Mouse (Mus musculus): Measurements from ENCODE around the gene Ublcp1. TPM values are rescaled to one million over a fixed set of nuclear protein-coding genes. Genes with fewer than 3 reads are reported as not detected.
A peak's percentile ranks its signal among the peaks of the same experiment; 100 is the strongest.

Gene Ublcp1
- polyA plus RNA-seq, 1 experiment from 2014 or later: 74.5 TPM

- H3K4me3 ChIP-seq (ENCODE audit: low read depth, low read length): no peak overlapping the region
- H3K9me3 ChIP-seq (replicated peaks; ENCODE audit: control insufficient read depth, low read length): no peaks in the 10 kb centered on the region
- no peaks in the 10 kb centered on the region for H3K27me3 ChIP-seq (replicated peaks; ENCODE audit: control insufficient read depth, insufficient read depth, low read length)
- WGBS: 59% methylated on average over 1 of the region's 1 CpGs
- no peak overlapping the region for H3K4me2 ChIP-seq (ENCODE audit: low read length)
- DNase-seq (ENCODE audit: low spot score) (no peak), ATAC-seq (no peak)
- H3K27ac ChIP-seq (ENCODE audit: low read depth, low read length): no peak overlapping the region
- H3K36me3 ChIP-seq (ENCODE audit: control insufficient read depth, insufficient read depth, low read length): no peaks in the 10 kb centered on the region
- no peak overlapping the region for H3K9ac ChIP-seq (ENCODE audit: low read length)
- no peaks in the 10 kb centered on the region for H3K4me1 ChIP-seq (ENCODE audit: control insufficient read depth, insufficient read depth, low read length)
Observed at GRCm38 (mm10) chr11:44417403-44417802, 52.9 kb downstream of the Ublcp1 start.

GRCm38 (mm10) chr11:44414605-44415004, 55.7 kb downstream of the Ublcp1 start:
- Histone ChIP-seq H3K9ac (ENCODE audit: low read length) (no peak overlapping the region), H3K36me3 (ENCODE audit: control insufficient read depth, insufficient read depth, low read length) (no peaks in the 10 kb centered on the region), H3K9me3 (replicated peaks; ENCODE audit: control insufficient read depth, low read length) (no peaks in the 10 kb centered on the region), H3K4me3 (ENCODE audit: low read depth, low read length) (no peak overlapping the region), H3K27me3 (replicated peaks; ENCODE audit: control insufficient read depth, insufficient read depth, low read length) (no peaks in the 10 kb centered on the region), H3K4me2 (ENCODE audit: low read length) (no peak overlapping the region), H3K4me1 (ENCODE audit: control insufficient read depth, insufficient read depth, low read length) (no peaks in the 10 kb centered on the region), H3K27ac (ENCODE audit: low read depth, low read length) (no peak overlapping the region)
- WGBS: 86% methylated on average over 3 of the region's 3 CpGs
- no peak for ATAC-seq
- no peak for DNase-seq (ENCODE audit: low spot score)

- DNase-seq (ENCODE audit: low spot score) (no peak), ATAC-seq (no peak)
- H3K36me3 ChIP-seq (ENCODE audit: control insufficient read depth, insufficient read depth, low read length): no peaks in the 10 kb centered on the region
- no peak overlapping the region for H3K4me2 ChIP-seq (ENCODE audit: low read length)
- H3K9ac ChIP-seq (ENCODE audit: low read length): no peak overlapping the region
- WGBS: 80% methylated on average over 3 of the region's 3 CpGs
- H3K27me3 ChIP-seq (replicated peaks; ENCODE audit: control insufficient read depth, insufficient read depth, low read length): no peaks in the 10 kb centered on the region
- H3K9me3 ChIP-seq (replicated peaks; ENCODE audit: control insufficient read depth, low read length): no peaks in the 10 kb centered on the region
- no peak overlapping the region for H3K4me3 ChIP-seq (ENCODE audit: low read depth, low read length)
- no peak overlapping the region for H3K27ac ChIP-seq (ENCODE audit: low read depth, low read length)
- no peaks in the 10 kb centered on the region for H3K4me1 ChIP-seq (ENCODE audit: control insufficient read depth, insufficient read depth, low read length)
Observed at GRCm38 (mm10) chr11:44413371-44413770, 56.9 kb downstream of the Ublcp1 start.

DNA sequence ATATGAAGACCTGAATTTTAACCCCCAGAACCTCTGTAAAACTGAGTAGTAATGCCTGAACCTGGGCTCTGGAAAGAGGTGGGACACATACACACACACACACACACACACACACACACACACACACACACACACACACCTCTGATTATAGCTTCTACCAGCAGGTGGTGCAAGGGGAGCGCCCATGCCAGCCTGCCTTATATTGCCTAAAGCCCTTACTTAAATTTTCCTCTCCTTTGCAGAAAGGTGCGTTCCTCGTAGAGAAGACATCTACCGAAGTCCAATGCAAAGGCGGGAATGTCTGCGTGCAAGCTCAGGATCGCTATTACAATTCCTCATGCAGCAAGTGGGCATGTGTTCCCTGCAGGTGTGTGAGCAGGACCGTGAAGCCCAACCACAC, 58.0 kb downstream of the Ublcp1 start:
- no peak overlapping the region for H3K4me3 ChIP-seq (ENCODE audit: low read depth, low read length)
- H3K27me3 ChIP-seq (replicated peaks; ENCODE audit: control insufficient read depth, insufficient read depth, low read length): no peaks in the 10 kb centered on the region
- H3K36me3 ChIP-seq (ENCODE audit: control insufficient read depth, insufficient read depth, low read length): no peaks in the 10 kb centered on the region
- no peak for DNase-seq (ENCODE audit: low spot score)
- no peaks in the 10 kb centered on the region for H3K9me3 ChIP-seq (replicated peaks; ENCODE audit: control insufficient read depth, low read length)
- no peak overlapping the region for H3K27ac ChIP-seq (ENCODE audit: low read depth, low read length)
- H3K4me1 ChIP-seq (ENCODE audit: control insufficient read depth, insufficient read depth, low read length): no peaks in the 10 kb centered on the region
- no peak overlapping the region for H3K4me2 ChIP-seq (ENCODE audit: low read length)
- no peak overlapping the region for H3K9ac ChIP-seq (ENCODE audit: low read length)
- WGBS: 89% methylated on average over 8 of the region's 8 CpGs
- ATAC-seq: no peak

DNA sequence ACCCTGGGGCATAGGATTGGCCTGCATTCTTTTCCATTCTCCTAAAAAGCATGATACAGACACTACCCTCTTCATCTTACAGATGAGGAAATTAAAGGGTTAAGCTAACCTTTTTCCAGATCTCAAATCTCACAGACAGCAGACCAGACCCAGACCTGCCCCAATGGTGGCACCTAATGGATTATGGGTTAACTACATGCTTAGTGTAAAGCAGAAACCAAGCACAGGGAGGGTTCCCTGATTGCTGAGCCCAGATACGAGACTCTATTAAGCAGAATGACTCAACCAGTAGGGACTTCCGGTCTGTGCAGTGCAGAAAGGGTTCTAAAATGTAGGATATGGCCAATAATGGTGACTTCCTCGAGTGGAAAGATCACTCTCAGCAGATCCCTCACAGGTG, 59.9 kb downstream of the Ublcp1 start:
- Histone ChIP-seq H3K36me3 (ENCODE audit: control insufficient read depth, insufficient read depth, low read length) (no peaks in the 10 kb centered on the region), H3K9me3 (replicated peaks; ENCODE audit: control insufficient read depth, low read length) (no peaks in the 10 kb centered on the region), H3K27ac (ENCODE audit: low read depth, low read length) (no peak overlapping the region), H3K27me3 (replicated peaks; ENCODE audit: control insufficient read depth, insufficient read depth, low read length) (no peaks in the 10 kb centered on the region), H3K4me2 (ENCODE audit: low read length) (no peak overlapping the region), H3K4me3 (ENCODE audit: low read depth, low read length) (no peak overlapping the region), H3K4me1 (ENCODE audit: control insufficient read depth, insufficient read depth, low read length) (peaks cover 7% of the 10 kb centered on the region; the same call in 1 of the 2 replicates), H3K9ac (ENCODE audit: low read length) (no peak overlapping the region)
- ATAC-seq (no peak), DNase-seq (ENCODE audit: low spot score) (no peak)
- WGBS: 71% methylated on average over 3 of the region's 3 CpGs

DNA sequence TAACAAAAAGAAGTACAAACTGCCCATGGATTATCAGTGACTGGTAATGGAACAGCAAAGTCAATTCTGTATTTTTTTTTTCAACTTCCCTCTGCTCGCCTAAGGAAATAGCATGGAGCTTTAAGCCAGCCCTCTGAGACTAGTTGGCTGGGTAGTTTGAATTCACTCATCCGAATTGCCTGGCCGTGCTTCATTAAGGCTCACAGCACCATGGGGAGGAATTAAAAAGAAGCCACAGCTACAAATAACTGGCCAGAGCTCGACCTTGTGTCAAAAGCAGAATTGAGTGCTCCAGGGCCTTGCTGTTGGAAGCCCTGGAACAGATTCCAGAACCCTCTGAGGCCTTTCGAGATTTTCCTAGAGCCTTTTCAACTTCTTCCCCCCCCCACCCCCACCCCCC, 61.7 kb downstream of the Ublcp1 start:
- ATAC-seq: no peak
- no peak overlapping the region for H3K4me2 ChIP-seq (ENCODE audit: low read length)
- H3K4me1 ChIP-seq (ENCODE audit: control insufficient read depth, insufficient read depth, low read length): peaks cover 7% of the 10 kb centered on the region; the same call in 1 of the 2 replicates
- no peak overlapping the region for H3K27ac ChIP-seq (ENCODE audit: low read depth, low read length)
- no peak overlapping the region for H3K4me3 ChIP-seq (ENCODE audit: low read depth, low read length)
- no peaks in the 10 kb centered on the region for H3K36me3 ChIP-seq (ENCODE audit: control insufficient read depth, insufficient read depth, low read length)
- H3K9me3 ChIP-seq (replicated peaks; ENCODE audit: control insufficient read depth, low read length): no peaks in the 10 kb centered on the region
- 18% methylated on average over 5 of the region's 5 CpGs for WGBS
- H3K9ac ChIP-seq (ENCODE audit: low read length): no peak overlapping the region
- no peaks in the 10 kb centered on the region for H3K27me3 ChIP-seq (replicated peaks; ENCODE audit: control insufficient read depth, insufficient read depth, low read length)
- DNase-seq (ENCODE audit: low spot score): no peak

GRCm38 (mm10) chr11:44406457-44406856, 63.8 kb downstream of the Ublcp1 start:
- ATAC-seq: no peak
- 66% methylated on average over 5 of the region's 5 CpGs for WGBS
- DNase-seq (ENCODE audit: low spot score): no peak

GRCm38 (mm10) chr11:44405961-44406360, 64.3 kb downstream of the Ublcp1 start:
- 3% methylated on average over 1 of the region's 1 CpGs for WGBS
- peak; percentile 23 for DNase-seq (ENCODE audit: low spot score)

More at GRCm38 (mm10) chr11:44406457-44406856, 63.8 kb downstream of the Ublcp1 start:
- no peaks in the 10 kb centered on the region for H3K9me3 ChIP-seq (replicated peaks; ENCODE audit: control insufficient read depth, low read length)
- H3K27me3 ChIP-seq (replicated peaks; ENCODE audit: control insufficient read depth, insufficient read depth, low read length): no peaks in the 10 kb centered on the region
- no peak overlapping the region for H3K9ac ChIP-seq (ENCODE audit: low read length)
- peaks cover 17% of the 10 kb centered on the region for H3K4me1 ChIP-seq (ENCODE audit: control insufficient read depth, insufficient read depth, low read length)
- no peak overlapping the region for H3K4me2 ChIP-seq (ENCODE audit: low read length)
- no peak overlapping the region for H3K27ac ChIP-seq (ENCODE audit: low read depth, low read length)
- no peaks in the 10 kb centered on the region for H3K36me3 ChIP-seq (ENCODE audit: control insufficient read depth, insufficient read depth, low read length)
- H3K4me3 ChIP-seq (ENCODE audit: low read depth, low read length): no peak overlapping the region

DNA sequence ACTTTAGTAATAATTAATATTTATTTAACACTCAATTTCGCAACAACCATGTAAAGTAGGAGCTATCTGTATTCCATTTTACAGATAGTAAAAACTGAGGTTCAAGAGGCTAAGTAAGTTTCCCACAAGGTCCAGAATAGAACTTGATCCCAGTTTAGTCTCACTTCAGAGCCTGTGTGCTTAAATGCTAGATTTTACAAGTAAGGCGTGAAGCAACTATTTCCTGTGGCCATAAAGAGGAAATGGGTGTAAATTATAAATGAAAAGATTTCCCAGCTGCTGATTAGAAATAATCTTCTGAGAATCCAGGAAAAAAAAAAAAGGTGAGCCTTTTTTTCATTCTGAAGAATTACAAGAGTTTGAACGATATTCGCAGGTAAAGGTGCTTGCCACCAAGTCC, 65.2 kb downstream of the Ublcp1 start:
- H3K4me3 ChIP-seq (ENCODE audit: low read depth, low read length): no peak overlapping the region
- no peak for DNase-seq (ENCODE audit: low spot score)
- no peak overlapping the region for H3K9ac ChIP-seq (ENCODE audit: low read length)
- H3K27me3 ChIP-seq (replicated peaks; ENCODE audit: control insufficient read depth, insufficient read depth, low read length): no peaks in the 10 kb centered on the region
- no peak overlapping the region for H3K27ac ChIP-seq (ENCODE audit: low read depth, low read length)
- no peak overlapping the region for H3K4me2 ChIP-seq (ENCODE audit: low read length)
- WGBS: 93% methylated on average over 4 of the region's 4 CpGs
- peaks cover 18% of the 10 kb centered on the region for H3K4me1 ChIP-seq (ENCODE audit: control insufficient read depth, insufficient read depth, low read length)
- no peaks in the 10 kb centered on the region for H3K9me3 ChIP-seq (replicated peaks; ENCODE audit: control insufficient read depth, low read length)
- ATAC-seq: no peak
- H3K36me3 ChIP-seq (ENCODE audit: control insufficient read depth, insufficient read depth, low read length): no peaks in the 10 kb centered on the region

More at GRCm38 (mm10) chr11:44405961-44406360, 64.3 kb downstream of the Ublcp1 start:
- ATAC-seq: no peak
- Histone ChIP-seq H3K36me3 (ENCODE audit: control insufficient read depth, insufficient read depth, low read length) (no peaks in the 10 kb centered on the region), H3K9ac (ENCODE audit: low read length) (no peak overlapping the region), H3K27me3 (replicated peaks; ENCODE audit: control insufficient read depth, insufficient read depth, low read length) (no peaks in the 10 kb centered on the region), H3K9me3 (replicated peaks; ENCODE audit: control insufficient read depth, low read length) (no peaks in the 10 kb centered on the region), H3K4me3 (ENCODE audit: low read depth, low read length) (no peak overlapping the region), H3K27ac (ENCODE audit: low read depth, low read length) (no peak overlapping the region), H3K4me1 (ENCODE audit: control insufficient read depth, insufficient read depth, low read length) (peaks cover 18% of the 10 kb centered on the region), H3K4me2 (ENCODE audit: low read length) (no peak overlapping the region)
